Mouse (Mus musculus) intestine, embryonic 14.5 days (tissue): ENCODE data around the gene Nrp2. TPM values are rescaled to one million over a fixed set of nuclear protein-coding genes. Genes with fewer than 3 reads are reported as not detected.

ENCODE experiments used
- ATAC-seq: fragments of 200-750 bp; cut with Nextera tagmentation; replicated peaks from 2 replicates; pipeline ENCODE4 v1.8.0; 2017; ENCODE audit warnings: low read depth, moderate number of reproducible peaks, moderate TSS enrichment, moderate library complexity; ENCODE audit not compliant: low FRiP score, low TSS enrichment
- DNase-seq: peaks from one replicate; pipeline ENCODE4 v3.0.0-alpha.2; 2018; ENCODE audit warnings: low spot score
- H3K27ac ChIP-seq: fragments of 300-500 bp; sonication (generic); 2 replicates; pipeline ENCODE4 v1.5.1; 2014; ENCODE audit warnings: low read depth, mild to moderate bottlenecking, control low read depth
- H3K27me3 ChIP-seq: fragments of 300-500 bp; sonication (generic); replicated peaks from 2 replicates; pipeline ENCODE4 v1.6.1; 2014; ENCODE audit warnings: low read length, control low read depth; ENCODE audit not compliant: control insufficient read depth, insufficient read depth
- H3K36me3 ChIP-seq: fragments of 300-500 bp; sonication (generic); 2 replicates; pipeline ENCODE4 v1.6.1; 2014; ENCODE audit warnings: low read length, control low read depth; ENCODE audit not compliant: control insufficient read depth, insufficient read depth
- H3K4me1 ChIP-seq: fragments of 300-500 bp; sonication (generic); replicated peaks from 2 replicates; pipeline ENCODE4 v1.6.1; 2014; ENCODE audit warnings: low read length, control low read depth, mixed read lengths; ENCODE audit not compliant: control insufficient read depth, insufficient read depth
- H3K4me2 ChIP-seq: fragments of 300-500 bp; sonication (generic); 2 replicates; pipeline ENCODE4 v1.6.1; 2014; ENCODE audit warnings: low read length
- H3K4me3 ChIP-seq: fragments of 300-500 bp; sonication (generic); 2 replicates; pipeline ENCODE4 v1.5.1; 2014; ENCODE audit warnings: low read depth, low read length, control low read depth, mixed read lengths
- H3K9ac ChIP-seq: fragments of 300-500 bp; sonication (generic); 2 replicates; pipeline ENCODE4 v1.6.1; 2014; ENCODE audit warnings: mild to moderate bottlenecking, low read length
- H3K9me3 ChIP-seq: fragments of 300-500 bp; sonication (generic); 2 replicates; pipeline ENCODE4 v1.6.1; 2016; ENCODE audit warnings: low read length, control low read depth; ENCODE audit not compliant: control insufficient read depth
- WGBS: fragments of 180-500 bp; shearing (Covaris S2); extraction: QIAGEN DNeasy Blood & Tissue Kit; methylation state at CpG from one replicate; pipeline ENCODE4 v1.1.7; 2014; 5-methylcytosine and 5-hydroxymethylcytosine counted together
- polyA plus RNA-seq: library from polyadenylated mRNA; unstranded; fragments of >200 nt; fragmentation: Nextera tagmentation; extraction: Ambion mirVana; gene quantifications from 2 replicates; pipeline ENCODE4 v1.2.1, GENCODE M21; 2014

The Nrp2 gene
- polyA plus RNA-seq, 1 experiment from 2014 or later = 43.8 TPM

DNA sequence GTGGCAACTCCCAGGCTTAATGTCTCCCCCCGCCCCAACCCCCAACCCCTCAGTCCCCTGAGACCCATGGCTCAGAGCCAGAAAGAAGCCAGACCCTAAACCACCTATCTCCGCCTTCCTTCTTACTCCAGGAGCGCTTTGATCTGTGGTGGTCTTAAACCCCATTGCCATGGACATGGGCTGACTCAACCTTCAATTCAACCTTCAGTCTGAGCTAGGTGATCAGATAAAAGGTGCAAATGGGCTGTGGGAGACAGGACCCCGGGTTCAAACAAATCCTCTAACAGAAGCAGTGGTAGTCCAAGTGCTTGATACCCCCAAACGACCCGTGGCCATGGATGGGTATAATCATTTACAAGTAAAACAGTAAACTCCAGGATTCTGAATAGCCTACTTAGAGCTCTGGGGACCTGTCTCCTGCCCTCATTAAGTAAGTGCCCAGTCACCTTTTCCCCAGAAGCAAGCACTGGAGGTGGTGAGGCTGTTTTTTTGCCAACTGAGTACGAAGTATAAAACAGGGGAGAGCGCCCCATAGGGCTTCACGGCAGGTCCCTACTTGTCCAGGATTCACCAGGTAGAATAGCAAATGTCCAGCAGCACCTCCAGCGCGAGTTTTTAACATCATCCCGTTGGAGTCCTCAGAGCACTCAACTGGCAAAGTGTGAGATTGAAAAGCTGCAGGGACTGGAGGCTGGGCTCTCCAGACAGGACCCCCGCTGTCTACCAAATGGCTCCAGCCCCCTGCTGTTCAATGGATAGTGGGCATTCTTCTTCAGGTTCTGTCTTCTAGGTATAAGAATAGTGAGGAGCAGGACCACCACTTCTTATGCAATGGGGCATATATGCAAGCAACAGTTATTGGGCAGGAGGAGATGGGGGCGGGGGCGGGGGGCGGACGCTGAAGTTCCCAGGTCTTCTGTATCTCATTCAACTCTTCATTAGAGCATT is 5.1 kb downstream of the Nrp2 start:
- Histone ChIP-seq H3K4me2 (peak overlapping the region; percentile 68), H3K9ac (peak overlapping the region; percentile 73; the same call in 1 of the 2 replicates), H3K36me3 (no peaks in the 10 kb centered on the region), H3K27ac (no peak overlapping the region), H3K4me3 (peak overlapping the region; percentile 73), H3K9me3 (no peaks in the 10 kb centered on the region), H3K4me1 (peaks cover 36% of the 10 kb centered on the region), H3K27me3 (no peaks in the 10 kb centered on the region)
- ATAC-seq (no peak), DNase-seq (no peak)
- WGBS = 28% methylated on average over 17 of the region's 17 CpGs

- H3K36me3 ChIP-seq = no peaks in the 10 kb centered on the region
- H3K27ac ChIP-seq = no peak overlapping the region; the same call in 1 of the 2 replicates
- H3K9me3 ChIP-seq = no peaks in the 10 kb centered on the region
- ATAC-seq (no peak), DNase-seq (no peak)
- peak overlapping the region; percentile 2; the same call in 1 of the 2 replicates for H3K4me2 ChIP-seq
- H3K9ac ChIP-seq = no peak overlapping the region
- WGBS = 23% methylated on average over 5 of the region's 5 CpGs
- H3K4me1 ChIP-seq = peaks cover 37% of the 10 kb centered on the region
- no peaks in the 10 kb centered on the region for H3K27me3 ChIP-seq
- no peak overlapping the region for H3K4me3 ChIP-seq
Observed at GRCm38 (mm10) chr1:62709770-62710335, 6.8 kb downstream of the Nrp2 start.

- no peak for ATAC-seq
- Histone ChIP-seq H3K9ac (no peak overlapping the region), H3K4me3 (no peak overlapping the region), H3K4me1 (peaks cover 58% of the 10 kb centered on the region), H3K4me2 (no peak overlapping the region), H3K27me3 (no peaks in the 10 kb centered on the region), H3K36me3 (no peaks in the 10 kb centered on the region), H3K9me3 (no peaks in the 10 kb centered on the region), H3K27ac (no peak overlapping the region)
- WGBS = 45% methylated on average over 17 of the region's 17 CpGs
- no peak for DNase-seq
Observed at GRCm38 (mm10) chr1:62713021-62713676, 10.1 kb downstream of the Nrp2 start.

- WGBS = 74% methylated on average over 1 of the region's 1 CpGs
- Histone ChIP-seq H3K9ac (no peak overlapping the region), H3K4me3 (no peak overlapping the region), H3K36me3 (peaks cover 13% of the 10 kb centered on the region), H3K27ac (no peak overlapping the region), H3K9me3 (no peaks in the 10 kb centered on the region), H3K4me2 (no peak overlapping the region), H3K4me1 (peaks cover 44% of the 10 kb centered on the region), H3K27me3 (no peaks in the 10 kb centered on the region)
- DNase-seq (no peak), ATAC-seq (no peak)
Observed at GRCm38 (mm10) chr1:62715004-62715403, 11.9 kb downstream of the Nrp2 start.

- Histone ChIP-seq H3K4me1 (peaks cover 42% of the 10 kb centered on the region), H3K9ac (no peak overlapping the region), H3K27ac (no peak overlapping the region), H3K4me2 (no peak overlapping the region), H3K4me3 (no peak overlapping the region), H3K36me3 (peaks cover 20% of the 10 kb centered on the region), H3K9me3 (no peaks in the 10 kb centered on the region), H3K27me3 (no peaks in the 10 kb centered on the region)
- ATAC-seq (no peak), DNase-seq (no peak)
- WGBS = 42% methylated on average over 4 of the region's 4 CpGs
Observed at GRCm38 (mm10) chr1:62715692-62716091, 12.6 kb downstream of the Nrp2 start.

- Histone ChIP-seq H3K36me3 (peaks cover 32% of the 10 kb centered on the region), H3K4me2 (0 out of 2 replicates have a peak overlapping the region, but pooled peaks have one; percentile 3), H3K4me3 (no peak overlapping the region), H3K27ac (no peak overlapping the region), H3K9ac (no peak overlapping the region), H3K4me1 (peaks cover 39% of the 10 kb centered on the region), H3K9me3 (no peaks in the 10 kb centered on the region), H3K27me3 (no peaks in the 10 kb centered on the region)
- WGBS = 39% methylated on average over 10 of the region's 10 CpGs
- ATAC-seq (no peak; the same call in 1 of the 2 replicates), DNase-seq (no peak)
Observed at GRCm38 (mm10) chr1:62716836-62717478, 13.9 kb downstream of the Nrp2 start.

- Histone ChIP-seq H3K27ac (no peak overlapping the region), H3K4me2 (no peak overlapping the region), H3K4me3 (no peak overlapping the region), H3K36me3 (peaks cover 39% of the 10 kb centered on the region), H3K27me3 (no peaks in the 10 kb centered on the region), H3K4me1 (peaks cover 36% of the 10 kb centered on the region), H3K9ac (no peak overlapping the region), H3K9me3 (no peaks in the 10 kb centered on the region)
- ATAC-seq = no peak
- DNase-seq = no peak
- WGBS = 51% methylated on average over 13 of the region's 13 CpGs
Observed at GRCm38 (mm10) chr1:62717552-62718236, 14.6 kb downstream of the Nrp2 start.

DNA sequence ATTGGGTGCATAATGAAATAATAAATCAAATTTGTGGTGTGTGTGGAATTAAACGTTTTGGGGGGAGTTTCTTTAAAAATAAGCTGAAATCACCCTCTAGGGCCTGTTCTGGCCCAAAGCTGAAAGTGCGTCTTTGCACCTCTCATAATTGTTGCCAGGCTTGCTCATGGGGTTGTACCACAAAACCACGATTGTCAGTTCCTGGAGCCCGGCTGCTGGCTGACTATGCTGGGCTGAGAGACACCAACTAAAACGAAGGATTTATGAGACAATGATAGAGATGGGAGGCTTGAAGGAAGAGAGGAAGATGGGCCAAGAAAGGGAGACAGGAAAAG is 15.1 kb downstream of the Nrp2 start:
- no peak overlapping the region for H3K9ac ChIP-seq
- peaks cover 31% of the 10 kb centered on the region for H3K4me1 ChIP-seq
- no peak overlapping the region for H3K4me2 ChIP-seq
- H3K36me3 ChIP-seq = peaks cover 44% of the 10 kb centered on the region
- 49% methylated on average over 5 of the region's 5 CpGs for WGBS
- H3K4me3 ChIP-seq = no peak overlapping the region
- DNase-seq (no peak), ATAC-seq (no peak)
- no peaks in the 10 kb centered on the region for H3K9me3 ChIP-seq
- no peak overlapping the region for H3K27ac ChIP-seq
- no peaks in the 10 kb centered on the region for H3K27me3 ChIP-seq
